Mouse (Mus musculus) G1E (cell line): ENCODE measurements at regions not wholly inside any gene's neighbourhood (a gene's known extent, or its start where the extent isn't known, plus 50 kb on each side); places are given as distances from the start of the nearest gene placed in this dataset.

Experiments
- CTCF ChIP-seq: IDR thresholded peaks from 2 replicates; pipeline ENCODE4 v1.5.1; 2012; ENCODE audit warnings: low read depth, low read length, inconsistent platforms, mixed read lengths
- GATA1 ChIP-seq: IDR thresholded peaks from 2 replicates; pipeline ENCODE4 v1.6.1; 2012; ENCODE audit warnings: borderline replicate concordance, low read length, inconsistent platforms, mixed read lengths
- TAL1 ChIP-seq: conservative IDR thresholded peaks from 2 replicates; pipeline ENCODE4 v1.6.1; 2012; ENCODE audit warnings: low read depth, low read length, inconsistent platforms, mixed read lengths

- TF ChIP-seq CTCF (no peak), TAL1 (no peak), GATA1 (no peak)
These were observed 56.1 kb upstream of the Vtcn1 start for GRCm38 (mm10) chr3:100769146-100769545.
